Mouse (Mus musculus) mouse trophoblast stem cell (cell line): ENCODE results near the gene Srcin1.

Experiments
- in situ Hi-C, 2 experiments: fragments of 300-500 bp; cut with MseI, MboI; formaldehyde crosslinking; loops; 2 replicates in 1 of 2; 3 replicates in 1 of 2; pipeline ENCODE4 v1.15.1; 2025

Srcin1 gene

GRCm38 (mm10) chr11:97468639-97469287 is 107.2 kb downstream of the Srcin1 start:
- in situ Hi-C loops = loop anchor here in 1 of 2 experiments (5.0 kb wide), 1 partner anchor 36 kb away; no protein-coding TSS in a partner anchor

- in situ Hi-C loops = loop anchor here in 1 of 2 experiments (5.0 kb wide), 1 partner anchor 34 kb away; no protein-coding TSS in a partner anchor
Measured at GRCm38 (mm10) chr11:97466444-97467160, 109.4 kb downstream of the Srcin1 start.

- in situ Hi-C loops = loop anchor here in 1 of 2 experiments (5.0 kb wide), 1 partner anchor 34 kb away; no protein-coding TSS in a partner anchor
Measured at GRCm38 (mm10) chr11:97465957-97466356, 110.0 kb downstream of the Srcin1 start.

- in situ Hi-C loops = no loop called here
Measured at GRCm38 (mm10) chr11:97463991-97464390, 112.0 kb downstream of the Srcin1 start.

- in situ Hi-C loops = no loop called here
Measured at GRCm38 (mm10) chr11:97463166-97463565, 112.8 kb downstream of the Srcin1 start.

GRCm38 (mm10) chr11:97462538-97462937 is 113.4 kb downstream of the Srcin1 start:
- in situ Hi-C loops = no loop called here

GRCm38 (mm10) chr11:97461307-97461820 is 114.6 kb downstream of the Srcin1 start:
- in situ Hi-C loops = no loop called here
